Mouse (Mus musculus) cerebellum, adult 2 months (tissue): ENCODE results near the gene Msrb2. TPM values are rescaled to one million over a fixed set of nuclear protein-coding genes. Genes with fewer than 3 reads are reported as not detected.

ENCODE experiments used
- DNase-seq, 2 experiments: peaks; one replicate each; pipeline ENCODE4 v3.0.0; 2021
- H3K27ac ChIP-seq: fragments of 200-500 bp; 2 replicates; pipeline ENCODE4 v1.5.1; 2012; ENCODE audit warnings: low read length, control low read depth, inconsistent platforms; ENCODE audit not compliant: insufficient read depth
- H3K27me3 ChIP-seq: fragments of 200-500 bp; 2 replicates; pipeline ENCODE4 v1.6.1; 2012; ENCODE audit warnings: inconsistent platforms, mild to moderate bottlenecking, low read length, moderate library complexity; ENCODE audit not compliant: control insufficient read depth, insufficient read depth
- H3K4me1 ChIP-seq: fragments of 200-500 bp; 2 replicates; pipeline ENCODE4 v1.6.1; 2011; ENCODE audit warnings: low read length; ENCODE audit not compliant: control insufficient read depth, insufficient read depth
- H3K4me3 ChIP-seq: fragments of 200-500 bp; replicated peaks from 2 replicates; pipeline ENCODE3; 2011; ENCODE audit warnings: mild to moderate bottlenecking, low read depth, low read length, control low read depth; ENCODE audit not compliant: insufficient read depth
- CTCF ChIP-seq: fragments of 200-500 bp; IDR thresholded peaks from 2 replicates; pipeline ENCODE4 v1.5.1; 2011; ENCODE audit warnings: low read depth, mild to moderate bottlenecking, control low read depth, low read length, moderate library complexity, borderline replicate concordance; ENCODE audit not compliant: insufficient read depth
- POLR2A ChIP-seq: fragments of 200-500 bp; IDR thresholded peaks from 2 replicates; pipeline ENCODE4 v1.6.1; 2011; ENCODE audit warnings: low read length, control low read depth, borderline replicate concordance; ENCODE audit not compliant: insufficient read depth
- WGBS: fragments of 180-500 bp; shearing (Covaris S2); methylation state at CpG from one replicate; pipeline ENCODE4 v1.1.7; 2018; 5-methylcytosine and 5-hydroxymethylcytosine counted together
- polyA plus RNA-seq: library from polyadenylated mRNA; depleted of rRNA; stranded (reverse); fragments of >200 nt; gene quantifications from 2 replicates; pipeline ENCODE4 v1.2.3, GENCODE M21; 2012; rRNA removed

Msrb2 gene
- polyA plus RNA-seq, 1 experiment, result 35.4 TPM

DNA sequence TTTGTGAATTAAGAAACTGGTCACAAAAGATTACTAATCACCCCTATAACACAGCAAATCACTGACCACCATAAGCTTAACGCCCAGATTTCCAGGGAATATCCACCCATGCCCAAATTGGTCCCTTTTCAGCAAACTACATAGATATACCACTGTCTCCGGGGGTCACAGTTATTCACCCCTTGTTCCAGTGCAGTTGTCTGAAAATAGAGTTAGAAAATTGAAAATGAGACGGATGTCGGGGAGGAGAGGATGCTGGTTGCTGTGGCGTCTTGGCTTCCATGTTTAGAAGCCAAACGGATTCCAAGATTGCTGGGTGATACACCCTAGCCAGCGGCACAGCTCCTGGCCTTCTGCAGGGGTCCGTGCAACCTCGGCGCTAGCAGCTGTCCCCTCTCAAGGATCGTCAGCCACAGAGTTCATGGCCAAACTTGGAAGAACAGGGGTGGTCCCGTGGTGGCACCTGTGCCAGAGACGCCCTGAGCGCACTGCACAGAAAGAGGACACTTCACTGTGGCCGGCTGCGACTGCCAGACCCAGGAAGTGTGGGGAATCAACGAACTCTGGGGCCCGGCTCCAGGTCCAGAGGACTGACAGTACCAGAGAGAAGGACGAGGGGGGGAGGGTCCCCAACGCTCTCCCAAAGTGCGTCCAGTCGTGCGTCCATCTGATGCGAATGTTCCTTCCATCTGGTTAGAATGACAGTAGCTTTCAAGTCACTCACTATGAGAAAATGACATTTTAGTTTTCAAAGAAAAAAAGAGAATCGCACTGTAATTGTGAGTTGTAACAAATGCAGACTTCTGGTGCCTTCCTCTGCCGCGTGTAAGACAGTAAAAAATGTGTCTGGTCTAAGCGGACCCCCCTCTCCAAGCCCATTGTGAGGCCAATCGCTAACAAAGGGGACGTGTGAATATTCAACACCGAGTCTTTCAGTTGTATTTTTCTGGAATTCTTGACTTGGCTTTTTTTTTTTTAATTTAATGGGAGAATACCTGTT is 58.8 kb downstream of the Msrb2 start:
- 2% methylated on average over 31 of the region's 31 CpGs for WGBS
- no peak overlapping the region for H3K4me3 ChIP-seq
- no peak for DNase-seq
- H3K4me1 ChIP-seq, result no peaks in the 10 kb centered on the region
- TF ChIP-seq CTCF (no peak), POLR2A (no peak)
- peaks cover 6% of the 10 kb centered on the region; the same call in 1 of the 2 replicates for H3K27me3 ChIP-seq
- no peak overlapping the region for H3K27ac ChIP-seq

DNA sequence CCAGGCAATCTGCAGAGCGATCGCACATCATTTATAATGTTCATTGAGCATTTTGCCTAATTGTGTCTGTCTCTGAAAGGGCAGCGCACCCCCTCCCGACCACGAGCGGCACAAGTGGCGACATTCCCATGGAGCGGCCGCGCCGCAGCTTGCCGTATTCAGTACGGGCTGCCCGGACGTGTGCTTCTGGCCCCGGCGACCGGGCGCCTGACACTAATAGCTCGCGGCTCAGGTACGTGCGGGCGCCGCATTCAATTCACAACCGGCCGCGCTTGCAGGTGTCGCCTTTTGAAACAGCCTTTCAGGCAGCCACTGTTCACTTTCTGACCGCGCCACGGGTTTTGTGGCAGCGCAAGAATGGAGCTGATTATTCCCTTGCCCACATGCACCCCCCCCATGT is 59.5 kb downstream of the Msrb2 start:
- H3K27ac ChIP-seq, result no peak overlapping the region
- peaks cover 6% of the 10 kb centered on the region; the same call in 1 of the 2 replicates for H3K27me3 ChIP-seq
- H3K4me1 ChIP-seq, result no peaks in the 10 kb centered on the region
- no peak for TF ChIP-seq POLR2A
- no peak overlapping the region for H3K4me3 ChIP-seq
- no peak for DNase-seq
- WGBS, result under 1% methylated on average over 33 of the region's 33 CpGs

DNA sequence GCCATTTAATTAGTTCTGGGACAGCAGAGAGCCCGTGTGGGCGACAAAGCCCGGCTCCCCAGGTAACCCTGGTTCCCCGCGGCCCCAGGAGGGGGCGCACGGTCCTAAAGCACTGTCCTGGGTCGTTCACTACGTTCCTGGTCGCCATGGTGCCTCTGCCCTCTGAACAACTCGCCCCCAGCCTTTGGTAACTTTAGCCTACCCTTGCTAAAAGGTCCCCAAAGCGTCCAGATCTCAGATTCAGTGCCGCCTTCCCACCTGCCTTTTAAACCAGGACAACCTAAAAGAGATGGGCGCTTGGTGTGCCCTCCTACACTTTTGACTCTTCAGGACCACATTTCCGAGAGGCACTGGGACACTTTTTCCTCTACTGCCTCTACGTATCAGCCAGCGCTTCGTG is 59.9 kb downstream of the Msrb2 start:
- under 1% methylated on average over 18 of the region's 18 CpGs for WGBS
- H3K4me1 ChIP-seq, result no peaks in the 10 kb centered on the region
- DNase-seq, result no peak
- no peak overlapping the region for H3K4me3 ChIP-seq
- peaks cover 6% of the 10 kb centered on the region; the same call in 1 of the 2 replicates for H3K27me3 ChIP-seq
- no peak for TF ChIP-seq POLR2A
- no peak for TF ChIP-seq CTCF
- no peak overlapping the region for H3K27ac ChIP-seq

DNA sequence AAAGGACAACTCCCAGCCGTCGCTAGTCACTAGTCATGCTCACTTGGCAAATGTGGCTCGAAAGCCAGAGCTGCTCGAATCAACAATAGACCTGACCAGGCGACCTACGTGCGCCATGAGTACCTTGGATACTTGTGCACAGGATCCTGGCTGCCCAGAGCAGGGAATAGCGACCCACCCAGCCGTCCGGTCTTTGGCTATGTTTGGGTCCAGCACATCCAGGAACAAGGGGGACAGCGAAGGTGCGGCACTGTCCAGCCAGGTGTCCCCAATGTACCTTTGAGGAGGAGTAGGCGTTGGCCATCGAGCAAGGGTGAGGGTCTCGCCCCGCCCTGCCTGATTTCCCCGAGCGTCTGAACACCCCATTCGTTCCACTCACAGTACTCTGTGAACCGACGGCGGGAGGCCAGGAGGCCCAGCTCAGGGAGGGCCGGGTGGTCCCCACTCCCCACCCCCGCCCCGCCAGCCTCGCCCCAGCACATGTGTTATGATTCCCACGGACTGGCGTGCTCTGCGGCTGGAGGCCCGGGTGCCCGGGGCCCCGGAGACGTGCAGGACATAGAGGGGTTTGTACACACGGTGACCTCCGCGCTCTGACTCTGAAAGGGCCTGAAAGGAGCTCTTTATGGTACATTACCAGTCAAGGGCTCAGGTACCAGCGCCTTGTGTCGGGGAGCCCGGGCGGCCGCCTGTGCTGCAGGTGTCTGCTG is 60.5 kb downstream of the Msrb2 start:
- Histone ChIP-seq H3K4me3 (no peak overlapping the region), H3K27ac (no peak overlapping the region), H3K4me1 (no peaks in the 10 kb centered on the region), H3K27me3 (peaks cover 6% of the 10 kb centered on the region; the same call in 1 of the 2 replicates)
- no peak for DNase-seq
- TF ChIP-seq POLR2A (no peak), CTCF (no peak)
- WGBS, result 3% methylated on average over 41 of the region's 41 CpGs

DNA sequence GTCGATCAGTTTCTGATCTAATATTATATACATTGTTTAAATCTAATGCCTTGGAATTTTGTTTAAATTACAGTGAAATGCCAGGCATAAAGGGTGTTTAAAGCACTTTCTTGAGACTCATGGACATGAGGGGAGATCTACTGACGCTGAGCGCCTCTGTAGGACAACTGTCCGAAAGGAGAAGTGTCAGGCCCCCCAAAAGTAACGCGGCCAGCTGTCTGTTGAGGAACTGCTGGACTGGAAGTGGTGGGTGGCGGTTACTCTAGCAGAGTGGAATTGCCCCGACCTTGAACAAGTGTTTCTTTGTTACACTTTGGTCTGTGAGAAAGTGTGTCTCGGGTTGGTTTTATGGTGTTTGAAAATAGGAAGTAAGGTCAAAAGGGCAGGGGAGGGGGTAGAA is 73.1 kb downstream of the Msrb2 start:
- no peak for DNase-seq
- peaks cover 3% of the 10 kb centered on the region; the same call in 1 of the 2 replicates for H3K27me3 ChIP-seq
- no peak for TF ChIP-seq POLR2A
- no peak for TF ChIP-seq CTCF
- H3K4me3 ChIP-seq, result no peak overlapping the region
- 12% methylated on average over 9 of the region's 9 CpGs for WGBS
- H3K27ac ChIP-seq, result no peak overlapping the region
- no peaks in the 10 kb centered on the region; the same call in 1 of the 2 replicates for H3K4me1 ChIP-seq

Other genes starting within 250 kb of the Msrb2 start
- 0.11 and 0.29 TPM in 2 replicates for gene Armc3, start 172.1 kb upstream of the Msrb2 start, polyA plus RNA-seq
- gene Ptf1a, start 74.2 kb downstream of the Msrb2 start, polyA plus RNA-seq, result 0.08 TPM in 1 of 2 replicates, not detected in the other
- not detected in 2 replicates for gene 4921504E06Rik, start 182.5 kb downstream of the Msrb2 start, polyA plus RNA-seq